Mouse (Mus musculus) MEL (cell line): ENCODE results near the gene Chst12. TPM values are rescaled to one million over a fixed set of nuclear protein-coding genes. Genes with fewer than 3 reads are reported as not detected.
A peak's percentile ranks its signal among the peaks of the same experiment; 100 is the strongest.

Experiments
- DNase-seq: peaks from one replicate; pipeline ENCODE4 v3.0.0; 2011; ENCODE audit warnings: low read depth, low spot score
- H3K27ac ChIP-seq: 2 replicates; pipeline ENCODE4 v1.5.1; 2012; ENCODE audit warnings: low read depth, mild to moderate bottlenecking, control low read depth, low read length, moderate library complexity; ENCODE audit not compliant: control insufficient read depth
- H3K27me3 ChIP-seq, 2 experiments: fragments of 150-350 bp in 1 of 2; sonication (generic) in 1 of 2; 2 replicates each; pipeline ENCODE4 v1.6.1; 2012; ENCODE audit warnings: low read length in 2 of 2, mild to moderate bottlenecking in 2 of 2, improper control_type of control experiment in 1 of 2, moderate library complexity in 1 of 2; ENCODE audit not compliant: insufficient read depth in 2 of 2, control insufficient read depth in 1 of 2
- H3K36me3 ChIP-seq, 2 experiments: 2 replicates each; pipeline ENCODE4 v1.6.1; 2012 to 2014; ENCODE audit warnings: low read length in 2 of 2, improper control_type of control experiment in 1 of 2, inconsistent platforms in 1 of 2, mild to moderate bottlenecking in 1 of 2; ENCODE audit not compliant: insufficient read depth in 2 of 2, control insufficient read depth in 1 of 2
- H3K4me1 ChIP-seq, 2 experiments: fragments of 150-350 bp in 1 of 2; sonication (generic) in 1 of 2; 2 replicates each; pipeline ENCODE4 v1.6.1; 2012; ENCODE audit warnings: low read length in 2 of 2, improper control_type of control experiment in 1 of 2, mild to moderate bottlenecking in 1 of 2; ENCODE audit not compliant: insufficient read depth in 2 of 2, control insufficient read depth in 1 of 2
- H3K4me3 ChIP-seq, 2 experiments: fragments of 150-350 bp in 1 of 2; sonication (generic) in 1 of 2; 2 replicates each; pipeline ENCODE4 v1.5.1; 2012; ENCODE audit warnings: low read depth in 2 of 2, low read length in 2 of 2, mild to moderate bottlenecking in 2 of 2, moderate library complexity in 2 of 2, control low read depth in 1 of 2, improper control_type of control experiment in 1 of 2; ENCODE audit not compliant: control insufficient read depth in 1 of 2, insufficient read depth in 1 of 2
- H3K79me2 ChIP-seq: 2 replicates; pipeline ENCODE4 v1.6.1; 2012; ENCODE audit warnings: mild to moderate bottlenecking, low read length, moderate library complexity; ENCODE audit not compliant: control insufficient read depth, poor library complexity, insufficient read depth
- H3K9ac ChIP-seq: 2 replicates; pipeline ENCODE4 v1.6.1; 2012; ENCODE audit warnings: low read depth, mild to moderate bottlenecking, control low read depth, low read length, moderate library complexity; ENCODE audit not compliant: control insufficient read depth, poor library complexity, severe bottlenecking
- H3K9me3 ChIP-seq: fragments of 150-350 bp; sonication (generic); replicated peaks from 2 replicates; pipeline ENCODE4 v1.6.1; 2012; ENCODE audit warnings: mild to moderate bottlenecking, low read length, improper control_type of control experiment, moderate library complexity; ENCODE audit not compliant: insufficient read depth
- CTCF ChIP-seq, 3 experiments: IDR thresholded peaks in 2 of 3; conservative IDR thresholded peaks in 1 of 3; 2 replicates each; pipeline ENCODE4 v1.5.1; 2011 to 2012; ENCODE audit warnings: low read length in 3 of 3, low read depth in 2 of 3, mild to moderate bottlenecking in 2 of 3, improper control_type of control experiment in 1 of 3, inconsistent platforms in 1 of 3, mixed read lengths in 1 of 3, moderate library complexity in 1 of 3; ENCODE audit not compliant: control insufficient read depth in 1 of 3, insufficient read depth in 1 of 3, poor library complexity in 1 of 3, severe bottlenecking in 1 of 3
- E2F4 ChIP-seq: IDR thresholded peaks from 2 replicates; pipeline ENCODE4 v1.6.1; 2011; ENCODE audit warnings: low read depth, low read length, improper control_type of control experiment, borderline replicate concordance
- GATA1 ChIP-seq: IDR thresholded peaks from 2 replicates; pipeline ENCODE4 v1.6.1; 2011; ENCODE audit warnings: low read depth, low read length, improper control_type of control experiment
- KAT2A ChIP-seq: conservative IDR thresholded peaks from 2 replicates; pipeline ENCODE4 v1.6.1; 2012; ENCODE audit warnings: low read depth, low read length, improper control_type of control experiment, inconsistent platforms
- MEF2A ChIP-seq: IDR thresholded peaks from 2 replicates; pipeline ENCODE4 v1.6.1; 2014; ENCODE audit warnings: low read depth, mild to moderate bottlenecking, inconsistent platforms, low read length, improper control_type of control experiment; ENCODE audit not compliant: poor library complexity, insufficient replicate concordance, severe bottlenecking; ENCODE audit errors: extremely low read depth
- POLR2A ChIP-seq, 2 experiments: IDR thresholded peaks; 2 replicates each; pipeline ENCODE4 v1.6.1; 2011 to 2012; ENCODE audit warnings: low read length in 2 of 2, mild to moderate bottlenecking in 2 of 2, control low read depth in 1 of 2, improper control_type of control experiment in 1 of 2, low read depth in 1 of 2, moderate library complexity in 1 of 2; ENCODE audit not compliant: control insufficient read depth in 1 of 2, insufficient read depth in 1 of 2, poor library complexity in 1 of 2
- SMC3 ChIP-seq: IDR thresholded peaks from 2 replicates; pipeline ENCODE4 v1.6.1; 2011; ENCODE audit warnings: low read depth, low read length, improper control_type of control experiment
- TAL1 ChIP-seq: IDR thresholded peaks from 2 replicates; pipeline ENCODE4 v1.6.1; 2012; ENCODE audit warnings: mild to moderate bottlenecking, inconsistent platforms, low read length, moderate library complexity, mixed read lengths
- UBTF ChIP-seq: IDR thresholded peaks from 2 replicates; pipeline ENCODE4 v1.6.1; 2012; ENCODE audit warnings: low read depth, mild to moderate bottlenecking, inconsistent platforms, low read length, improper control_type of control experiment, moderate library complexity, borderline replicate concordance; ENCODE audit not compliant: insufficient read depth
- ZKSCAN1 ChIP-seq: IDR thresholded peaks from 2 replicates; pipeline ENCODE4 v1.6.1; 2012; ENCODE audit warnings: low read depth, mild to moderate bottlenecking, inconsistent platforms, low read length, improper control_type of control experiment, moderate library complexity
- polyA plus RNA-seq, 2 experiments: library from polyadenylated mRNA; stranded (reverse) in 1 of 2; unstranded in 1 of 2; fragments of >175 nt in 1 of 2; fragments of >200 nt in 1 of 2; gene quantifications; 2 replicates each; pipeline versions ENCODE4 v1.2.1 to v1.2.4; 2012; ENCODE audit warnings: low replicate concordance in 2 of 2, low read depth in 1 of 2; ENCODE audit not compliant: insufficient read length in 2 of 2, insufficient read depth in 1 of 2, missing spikeins in 1 of 2
- total RNA-seq: library from RNA; depleted of rRNA; stranded (reverse); fragments of 300-350 nt; gene quantifications from 2 replicates; pipeline ENCODE4 v1.2.3, GENCODE M21; 2012

The Chst12 gene
- total and polyA plus RNA-seq, 3 experiments: 4.1 to 8.6 TPM; not detected in 1

- Histone ChIP-seq H3K27me3 (no peaks in the 10 kb centered on the region), H3K9ac (no peak overlapping the region)
- peak; percentile 28 to 43 (median 34); a peak in 3 of 6 replicates for TF ChIP-seq CTCF (IDR thresholded peaks at IDR 0.05 in 2 of 3, conservative IDR thresholded peaks at IDR 0.05 in 1 of 3; ENCODE audit: control insufficient read depth in 1 of 3, insufficient read depth in 1 of 3, low read depth in 2 of 3, low read length in 3 of 3, poor library complexity in 1 of 3, severe bottlenecking in 1 of 3)
- no peak for TF ChIP-seq MEF2A
- TF ChIP-seq, all 39 proteins: peak for 1
- Histone ChIP-seq H3K9me3 (no peaks in the 10 kb centered on the region), H3K79me2 (no peaks in the 10 kb centered on the region), H3K27ac (no peak overlapping the region), H3K4me3 (no peak overlapping the region), H3K4me1 (no peaks in the 10 kb centered on the region), H3K36me3 (no peaks in the 10 kb centered on the region)
- no peak for DNase-seq
These were observed 41.0 kb downstream of the Chst12 start for GRCm38 (mm10) chr5:140546332-140546731.

- H3K27ac ChIP-seq: no peak overlapping the region
These were observed 44.1 kb downstream of the Chst12 start for GRCm38 (mm10) chr5:140549306-140550047.

GRCm38 (mm10) chr5:140553719-140554118, 48.4 kb downstream of the Chst12 start:
- no peaks in the 10 kb centered on the region for H3K36me3 ChIP-seq
- H3K4me1 ChIP-seq: no peaks in the 10 kb centered on the region
- H3K27me3 ChIP-seq: peaks cover 3 to 4% of the 10 kb centered on the region in 2 experiments; a peak in 3 of 4 replicates
- no peak overlapping the region for H3K4me3 ChIP-seq
- no peak overlapping the region for H3K27ac ChIP-seq
- H3K9me3 ChIP-seq: no peaks in the 10 kb centered on the region
- no peak overlapping the region for H3K9ac ChIP-seq
- no peak for TF ChIP-seq TAL1
- no peak for TF ChIP-seq GATA1
- TF ChIP-seq KAT2A: no peak
- TF ChIP-seq E2F4: no peak
- no peak for TF ChIP-seq UBTF
- DNase-seq: no peak
- no peaks in the 10 kb centered on the region for H3K79me2 ChIP-seq

More at GRCm38 (mm10) chr5:140549306-140550047, 44.1 kb downstream of the Chst12 start:
- no peak for TF ChIP-seq SMC3
- no peak for TF ChIP-seq POLR2A (IDR thresholded peaks at IDR 0.05; ENCODE audit: control insufficient read depth in 1 of 2, insufficient read depth in 1 of 2, low read depth in 1 of 2, low read length in 2 of 2, poor library complexity in 1 of 2)
- no peak for TF ChIP-seq ZKSCAN1
- TF ChIP-seq, all 39 proteins: peak for 0
- H3K36me3 ChIP-seq: no peaks in the 10 kb centered on the region
- H3K4me3 ChIP-seq: no peak overlapping the region
- H3K27me3 ChIP-seq: peaks cover 3 to 4% of the 10 kb centered on the region in 2 experiments; a peak in 3 of 4 replicates
- no peaks in the 10 kb centered on the region for H3K9me3 ChIP-seq
- DNase-seq: no peak
- no peak overlapping the region for H3K9ac ChIP-seq
- H3K4me1 ChIP-seq: no peaks in the 10 kb centered on the region
- no peaks in the 10 kb centered on the region for H3K79me2 ChIP-seq
